Mouse (Mus musculus): ENCODE measurements around the gene Cd38.

DNA sequence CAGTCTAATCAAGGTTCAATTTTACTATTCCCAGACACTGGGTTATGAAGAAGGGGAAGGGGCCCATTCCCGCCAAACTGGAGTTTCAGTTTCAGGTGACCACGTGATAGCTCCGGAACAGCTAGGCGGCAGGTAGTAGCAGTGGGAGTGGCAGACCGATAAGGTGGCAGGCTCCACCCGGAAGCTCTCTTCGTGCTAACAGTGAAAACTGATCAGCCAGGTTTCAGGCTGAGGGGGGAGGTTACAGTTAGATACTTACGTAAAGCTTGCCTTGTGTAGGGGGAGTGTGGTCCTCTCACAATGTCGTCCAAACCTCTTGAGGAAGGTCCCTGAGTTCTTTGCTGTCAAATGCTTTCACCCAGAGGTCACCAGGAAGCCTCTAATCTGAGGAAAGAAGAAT is 40.9 kb downstream of the Cd38 start:
- no peak for TF ChIP-seq CTCF (IDR thresholded peaks at IDR 0.05; ENCODE audit: insufficient read depth, low read length)
- TF ChIP-seq POLR2A (IDR thresholded peaks at IDR 0.05; ENCODE audit: borderline replicate concordance, extremely low read depth, low read depth, low read length) = no peak

All from lung, adult 2 months (tissue).